Mouse (Mus musculus) testis, adult 2 months (tissue): ENCODE measurements at regions not wholly inside any gene's neighbourhood (a gene's known extent, or its start where the extent isn't known, plus 50 kb on each side); places are given as distances from the start of the nearest gene placed in this dataset.

Experiments
- H3K27ac ChIP-seq: fragments of 200-500 bp; 2 replicates; pipeline ENCODE4 v1.5.1; 2012; ENCODE audit warnings: low read depth, low read length; ENCODE audit not compliant: control insufficient read depth, insufficient read depth
- H3K27me3 ChIP-seq: fragments of 200-500 bp; 2 replicates; pipeline ENCODE4 v1.6.1; 2012; ENCODE audit warnings: mild to moderate bottlenecking, low read length, moderate library complexity; ENCODE audit not compliant: control insufficient read depth, insufficient read depth
- H3K36me3 ChIP-seq: fragments of 200-500 bp; 2 replicates; pipeline ENCODE4 v1.6.1; 2012; ENCODE audit warnings: mild to moderate bottlenecking, low read length; ENCODE audit not compliant: control insufficient read depth, insufficient read depth
- H3K4me1 ChIP-seq: fragments of 200-500 bp; 2 replicates; pipeline ENCODE4 v1.6.1; 2012; ENCODE audit warnings: low read length; ENCODE audit not compliant: control insufficient read depth, insufficient read depth
- H3K4me3 ChIP-seq: fragments of 200-500 bp; 2 replicates; pipeline ENCODE4 v1.5.1; 2012; ENCODE audit warnings: low read depth, mild to moderate bottlenecking, low read length, moderate library complexity, mixed read lengths; ENCODE audit not compliant: control insufficient read depth
- CTCF ChIP-seq: fragments of 200-500 bp; IDR thresholded peaks from 2 replicates; pipeline ENCODE4 v1.5.1; 2012; ENCODE audit warnings: low read depth, mild to moderate bottlenecking, inconsistent platforms, low read length, moderate library complexity; ENCODE audit not compliant: control insufficient read depth, insufficient read depth, insufficient replicate concordance
- POLR2A ChIP-seq: fragments of 200-500 bp; IDR thresholded peaks from 2 replicates; pipeline ENCODE4 v1.6.1; 2012; ENCODE audit warnings: low read depth, mild to moderate bottlenecking, inconsistent platforms, low read length, moderate library complexity; ENCODE audit not compliant: control insufficient read depth

GRCm38 (mm10) chr2:93106581-93106980 is 60.6 kb upstream of the Prdm11 start:
- TF ChIP-seq POLR2A (no peak), CTCF (no peak)
- Histone ChIP-seq H3K27me3 (no peaks in the 10 kb centered on the region), H3K4me3 (no peak overlapping the region), H3K36me3 (no peaks in the 10 kb centered on the region), H3K4me1 (peaks cover 9% of the 10 kb centered on the region), H3K27ac (no peak overlapping the region)

- Histone ChIP-seq H3K4me3 (no peak overlapping the region), H3K4me1 (peaks cover 9% of the 10 kb centered on the region), H3K27ac (peak overlapping the region; percentile 32; the same call in 1 of the 2 replicates), H3K27me3 (no peaks in the 10 kb centered on the region), H3K36me3 (no peaks in the 10 kb centered on the region)
- no peak for TF ChIP-seq POLR2A
- no peak for TF ChIP-seq CTCF
Observed at GRCm38 (mm10) chr2:93101991-93102390, 56.0 kb upstream of the Prdm11 start.

- H3K36me3 ChIP-seq, result no peaks in the 10 kb centered on the region
- H3K27ac ChIP-seq, result peak overlapping the region; percentile 76
- peaks cover 9% of the 10 kb centered on the region for H3K4me1 ChIP-seq
- TF ChIP-seq CTCF (no peak), POLR2A (no peak)
- H3K4me3 ChIP-seq, result no peak overlapping the region
- H3K27me3 ChIP-seq, result no peaks in the 10 kb centered on the region
Observed at GRCm38 (mm10) chr2:93099780-93100179, 53.8 kb upstream of the Prdm11 start.

GRCm38 (mm10) chr2:93097016-93097415 is 51.0 kb upstream of the Prdm11 start:
- Histone ChIP-seq H3K4me1 (peaks cover 1% of the 10 kb centered on the region), H3K4me3 (no peak overlapping the region), H3K27me3 (no peaks in the 10 kb centered on the region), H3K27ac (no peak overlapping the region), H3K36me3 (no peaks in the 10 kb centered on the region)
- TF ChIP-seq POLR2A (no peak), CTCF (no peak)

GRCm38 (mm10) chr2:93096078-93096729 is 50.2 kb upstream of the Prdm11 start:
- no peak overlapping the region for H3K4me3 ChIP-seq
- no peaks in the 10 kb centered on the region for H3K36me3 ChIP-seq
- no peak overlapping the region for H3K27ac ChIP-seq
- no peaks in the 10 kb centered on the region; the same call in 1 of the 2 replicates for H3K4me1 ChIP-seq
- TF ChIP-seq POLR2A (no peak), CTCF (no peak)
- no peaks in the 10 kb centered on the region for H3K27me3 ChIP-seq
